Mouse (Mus musculus) lung, embryonic 16.5 days (tissue): ENCODE measurements around the gene Map3k12. TPM values are rescaled to one million over a fixed set of nuclear protein-coding genes. Genes with fewer than 3 reads are reported as not detected.
A peak's percentile ranks its signal among the peaks of the same experiment; 100 is the strongest.

Experiments
- ATAC-seq: fragments of 200-750 bp; cut with Nextera tagmentation; 2 replicates; pipeline ENCODE4 v1.8.0; 2017; ENCODE audit warnings: low read depth, mild to moderate bottlenecking, moderate library complexity
- H3K27ac ChIP-seq: fragments of 300-500 bp; sonication (generic); 2 replicates; pipeline ENCODE4 v1.5.1; 2014; ENCODE audit warnings: mild to moderate bottlenecking, control low read depth, low read length
- H3K27me3 ChIP-seq: fragments of 300-500 bp; sonication (generic); 2 replicates; pipeline ENCODE4 v1.6.1; 2014; ENCODE audit warnings: low read depth, low read length, mixed read lengths; ENCODE audit not compliant: control insufficient read depth, insufficient read depth
- H3K36me3 ChIP-seq: fragments of 300-500 bp; sonication (generic); 2 replicates; pipeline ENCODE4 v1.6.1; 2014; ENCODE audit warnings: low read length; ENCODE audit not compliant: control insufficient read depth, insufficient read depth
- H3K4me1 ChIP-seq: fragments of 300-500 bp; sonication (generic); replicated peaks from 2 replicates; pipeline ENCODE4 v1.6.1; 2014; ENCODE audit warnings: low read length, mixed read lengths; ENCODE audit not compliant: control insufficient read depth, insufficient read depth
- H3K4me2 ChIP-seq: fragments of 300-500 bp; sonication (generic); 2 replicates; pipeline ENCODE4 v1.6.1; 2014; ENCODE audit warnings: low read depth, low read length, control low read depth
- H3K4me3 ChIP-seq: fragments of 300-500 bp; sonication (generic); 2 replicates; pipeline ENCODE4 v1.5.1; 2014; ENCODE audit warnings: mild to moderate bottlenecking, low read length, control low read depth
- H3K9ac ChIP-seq: fragments of 300-500 bp; sonication (generic); 2 replicates; pipeline ENCODE4 v1.6.1; 2014; ENCODE audit warnings: low read length, control low read depth
- H3K9me3 ChIP-seq: fragments of 300-500 bp; sonication (generic); 2 replicates; pipeline ENCODE4 v1.6.1; 2016; ENCODE audit warnings: low read length; ENCODE audit not compliant: control insufficient read depth
- WGBS: fragments of 180-500 bp; shearing (Covaris S2); extraction: QIAGEN DNeasy Blood & Tissue Kit; methylation state at CpG from one replicate; pipeline ENCODE4 v1.1.7; 2014; 5-methylcytosine and 5-hydroxymethylcytosine counted together
- polyA plus RNA-seq: library from polyadenylated mRNA; unstranded; fragments of >200 nt; fragmentation: Nextera tagmentation; extraction: Ambion mirVana; gene quantifications from 2 replicates; pipeline ENCODE4 v1.2.1, GENCODE M21; 2015

The Map3k12 gene
- 12.5 and 13.2 TPM in 2 replicates for polyA plus RNA-seq

- Histone ChIP-seq H3K9ac (peak within 1 kb of the TSS; percentile 64), H3K36me3 (no peaks in the 10 kb centered on the region), H3K4me2 (peak within 1 kb of the TSS; percentile 89), H3K27ac (peak within 1 kb of the TSS; percentile 83), H3K4me1 (peaks cover 17% of the 10 kb centered on the region), H3K27me3 (no peaks in the 10 kb centered on the region), H3K4me3 (peak within 1 kb of the TSS; percentile 60), H3K9me3 (no peaks in the 10 kb centered on the region)
- no peak; the same call in 1 of the 2 replicates for ATAC-seq
- WGBS: under 1% methylated on average over 43 of the region's 43 CpGs
Measured at GRCm38 (mm10) chr15:102516728-102517404, at the start of gene Map3k12. Map3k12 (minus strand) TSS chr15:102517064.

GRCm38 (mm10) chr15:102563681-102564080, 46.8 kb upstream of the Map3k12 start:
- H3K27ac ChIP-seq: no peak overlapping the region
- ATAC-seq: no peak
- no peak overlapping the region for H3K4me3 ChIP-seq
- H3K9ac ChIP-seq: no peak overlapping the region
- WGBS: 84% methylated on average over 5 of the region's 5 CpGs
- no peak overlapping the region for H3K4me2 ChIP-seq
- peaks cover 14% of the 10 kb centered on the region; the same call in 1 of the 2 replicates for H3K36me3 ChIP-seq
- no peaks in the 10 kb centered on the region for H3K27me3 ChIP-seq
- H3K4me1 ChIP-seq: no peaks in the 10 kb centered on the region
- no peaks in the 10 kb centered on the region for H3K9me3 ChIP-seq

DNA sequence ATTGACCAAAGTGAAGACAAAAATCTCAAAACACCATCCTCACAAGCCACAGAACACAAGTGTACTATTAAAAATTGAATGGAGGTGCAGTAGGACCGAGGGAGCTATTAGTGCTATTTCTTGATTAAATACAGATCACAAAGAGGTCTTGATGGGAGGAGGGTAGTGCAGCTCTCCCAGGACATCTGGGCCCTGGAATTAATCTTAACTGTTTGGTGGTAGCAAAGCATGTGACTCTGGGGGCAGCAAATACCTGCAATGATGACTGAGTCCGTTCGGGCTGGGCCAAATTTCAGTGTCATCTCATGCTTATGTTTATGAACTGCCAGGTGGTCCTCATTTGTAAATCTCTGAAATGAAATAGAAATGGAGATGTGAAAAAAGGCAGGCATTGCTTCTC, 46.2 kb upstream of the Map3k12 start:
- no peaks in the 10 kb centered on the region for H3K4me1 ChIP-seq
- no peaks in the 10 kb centered on the region for H3K27me3 ChIP-seq
- no peak overlapping the region for H3K4me3 ChIP-seq
- no peak overlapping the region for H3K9ac ChIP-seq
- ATAC-seq: no peak
- no peaks in the 10 kb centered on the region for H3K9me3 ChIP-seq
- H3K27ac ChIP-seq: no peak overlapping the region
- whole genome bisulfite sequencing: 85% methylated on average over 3 of the region's 3 CpGs
- peaks cover 14% of the 10 kb centered on the region; the same call in 1 of the 2 replicates for H3K36me3 ChIP-seq
- H3K4me2 ChIP-seq: no peak overlapping the region

GRCm38 (mm10) chr15:102562491-102562890, 45.6 kb upstream of the Map3k12 start:
- WGBS: 92% methylated on average over 1 of the region's 1 CpGs
- no peak overlapping the region for H3K4me2 ChIP-seq
- no peak overlapping the region for H3K27ac ChIP-seq
- H3K9ac ChIP-seq: no peak overlapping the region
- peaks cover 14% of the 10 kb centered on the region; the same call in 1 of the 2 replicates for H3K36me3 ChIP-seq
- H3K4me3 ChIP-seq: no peak overlapping the region
- H3K4me1 ChIP-seq: no peaks in the 10 kb centered on the region
- ATAC-seq: no peak
- H3K27me3 ChIP-seq: no peaks in the 10 kb centered on the region
- no peaks in the 10 kb centered on the region for H3K9me3 ChIP-seq

- H3K9ac ChIP-seq: no peak overlapping the region
- no peaks in the 10 kb centered on the region for H3K27me3 ChIP-seq
- peaks cover 35% of the 10 kb centered on the region for H3K36me3 ChIP-seq
- no peak overlapping the region for H3K27ac ChIP-seq
- no peak for ATAC-seq
- H3K4me1 ChIP-seq: no peaks in the 10 kb centered on the region
- no peaks in the 10 kb centered on the region for H3K9me3 ChIP-seq
- H3K4me2 ChIP-seq: no peak overlapping the region
- no peak overlapping the region for H3K4me3 ChIP-seq
Measured at GRCm38 (mm10) chr15:102557580-102557979, 40.7 kb upstream of the Map3k12 start.

DNA sequence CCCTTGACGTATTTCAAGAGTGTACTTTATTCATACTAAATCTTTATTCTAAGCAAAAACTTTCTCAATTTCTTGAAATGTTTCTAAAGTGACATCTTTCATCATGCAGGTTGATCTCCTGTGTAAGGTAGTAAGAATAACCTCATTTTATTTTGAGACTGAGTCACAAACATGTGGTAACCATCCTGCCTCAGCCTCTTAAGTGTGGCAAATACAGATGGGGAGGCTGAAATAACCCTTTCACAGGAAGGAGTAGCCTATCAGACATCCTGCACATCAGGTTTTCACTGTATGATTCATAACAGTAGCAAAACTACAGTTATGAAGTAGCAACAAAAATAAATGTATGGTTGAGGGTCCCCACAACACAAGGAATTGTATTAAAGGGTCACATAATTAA, 38.7 kb upstream of the Map3k12 start:
- ATAC-seq: no peak
- peaks cover 42% of the 10 kb centered on the region for H3K36me3 ChIP-seq
- 94% methylated on average over 1 of the region's 1 CpGs for WGBS

DNA sequence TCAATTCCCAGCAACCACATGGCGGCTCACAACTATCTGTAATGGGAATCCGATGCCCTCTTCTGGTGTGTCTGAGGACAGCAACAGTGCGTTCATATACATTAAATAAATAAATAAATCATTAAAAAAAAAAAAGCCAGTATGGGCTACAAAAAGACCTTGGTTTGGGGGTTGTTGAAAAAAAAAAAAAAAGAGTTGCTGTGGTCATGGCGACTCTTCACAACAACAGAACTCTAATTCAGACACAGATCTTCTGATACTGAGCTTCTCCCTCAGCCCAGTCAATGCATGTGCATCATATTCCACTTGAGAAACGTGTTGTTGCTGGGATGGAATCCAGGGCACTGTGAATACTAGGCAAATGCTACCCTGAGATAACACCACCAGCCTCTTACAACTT, 35.7 kb upstream of the Map3k12 start:
- whole genome bisulfite sequencing: 93% methylated on average over 5 of the region's 5 CpGs
- Histone ChIP-seq H3K9me3 (no peaks in the 10 kb centered on the region), H3K27me3 (no peaks in the 10 kb centered on the region), H3K27ac (no peak overlapping the region), H3K4me2 (no peak overlapping the region), H3K4me3 (no peak overlapping the region), H3K36me3 (peaks cover 42% of the 10 kb centered on the region), H3K9ac (no peak overlapping the region), H3K4me1 (no peaks in the 10 kb centered on the region)
- ATAC-seq: no peak

More for the DNA sequence above, 38.7 kb upstream of the Map3k12 start:
- Histone ChIP-seq H3K27me3 (no peaks in the 10 kb centered on the region), H3K4me3 (no peak overlapping the region), H3K9ac (no peak overlapping the region), H3K4me2 (no peak overlapping the region), H3K27ac (no peak overlapping the region), H3K9me3 (no peaks in the 10 kb centered on the region), H3K4me1 (no peaks in the 10 kb centered on the region)

DNA sequence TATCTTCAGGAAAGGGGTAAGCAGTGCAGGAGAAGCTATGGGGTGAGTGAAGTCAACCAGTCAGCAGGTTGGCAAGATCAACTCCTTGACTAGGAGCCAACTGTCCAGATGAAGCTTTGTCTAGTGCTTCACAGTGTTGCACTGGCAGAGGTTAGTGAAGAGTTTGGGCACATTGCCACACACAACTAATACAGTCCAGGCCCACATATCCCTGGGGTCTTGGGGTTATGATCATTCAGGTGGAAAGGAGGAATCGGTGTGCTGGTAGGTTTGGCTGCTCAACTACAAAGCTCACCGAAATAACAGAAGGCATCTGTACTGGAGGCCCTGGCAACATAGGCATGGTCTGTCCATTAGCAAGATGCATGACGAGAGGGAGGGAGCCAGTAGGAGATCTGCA, 30.6 kb upstream of the Map3k12 start:
- Histone ChIP-seq H3K9ac (no peak overlapping the region), H3K36me3 (peaks cover 40% of the 10 kb centered on the region), H3K27me3 (no peaks in the 10 kb centered on the region), H3K27ac (no peak overlapping the region), H3K4me1 (no peaks in the 10 kb centered on the region), H3K9me3 (no peaks in the 10 kb centered on the region), H3K4me2 (no peak overlapping the region), H3K4me3 (no peak overlapping the region)
- ATAC-seq: no peak
- WGBS: 84% methylated on average over 3 of the region's 3 CpGs

GRCm38 (mm10) chr15:102546677-102547427, 30.0 kb upstream of the Map3k12 start:
- ATAC-seq: no peak
- H3K9ac ChIP-seq: no peak overlapping the region
- WGBS: 69% methylated on average over 3 of the region's 3 CpGs
- no peak overlapping the region for H3K4me2 ChIP-seq
- H3K9me3 ChIP-seq: no peaks in the 10 kb centered on the region
- H3K4me1 ChIP-seq: no peaks in the 10 kb centered on the region
- H3K4me3 ChIP-seq: no peak overlapping the region
- H3K27me3 ChIP-seq: no peaks in the 10 kb centered on the region
- peaks cover 35% of the 10 kb centered on the region for H3K36me3 ChIP-seq
- H3K27ac ChIP-seq: no peak overlapping the region
